Mouse (Mus musculus) spleen, adult 18-20 months (tissue): ENCODE data around the gene Fam160a1.

Experiments
- DNase-seq, 2 experiments: peaks; one replicate each; pipeline ENCODE4 v3.0.0; 2022; ENCODE audit warnings: mixed read lengths in 2 of 2

The Fam160a1 gene

DNA sequence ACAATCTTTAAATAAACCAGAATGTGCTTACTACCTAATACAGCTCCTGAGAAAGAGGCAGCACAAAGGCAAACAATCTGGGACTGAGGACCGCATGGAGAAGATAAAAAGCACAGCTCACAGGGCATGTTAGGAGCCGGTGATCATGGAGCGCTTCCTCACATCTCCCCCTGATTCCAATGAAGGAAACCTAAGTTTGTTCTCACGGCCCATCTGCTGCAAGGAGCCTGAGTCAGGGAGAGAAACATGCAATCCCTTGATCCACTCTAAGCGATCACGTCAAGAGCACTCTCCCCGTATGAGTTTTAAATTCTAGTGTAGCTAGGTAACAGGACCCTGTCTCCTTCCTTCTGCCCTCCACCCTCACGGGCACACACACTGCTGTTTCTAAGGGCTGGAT is 140.0 kb downstream of the Fam160a1 start:
- no peak for DNase-seq

DNA sequence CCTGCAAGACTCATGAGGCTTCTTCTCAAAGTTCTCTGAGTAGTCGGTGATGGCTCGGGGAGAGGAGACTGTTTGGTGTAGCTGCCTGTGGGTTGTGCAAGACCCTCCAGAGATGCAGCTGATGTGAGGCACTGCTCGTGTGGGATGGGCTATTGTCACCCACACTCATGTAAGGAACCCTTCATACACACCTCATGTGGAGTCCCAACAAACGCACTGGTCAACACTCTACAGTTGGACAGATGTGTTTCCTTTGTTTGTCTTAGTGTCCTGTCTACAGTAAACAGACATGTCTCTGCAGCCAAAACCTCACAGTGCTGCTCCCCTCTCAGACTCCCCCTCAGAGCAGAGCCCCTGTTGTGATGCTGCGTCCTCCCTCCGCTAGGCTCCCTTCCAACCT is 147.2 kb downstream of the Fam160a1 start:
- DNase-seq, result no peak

DNA sequence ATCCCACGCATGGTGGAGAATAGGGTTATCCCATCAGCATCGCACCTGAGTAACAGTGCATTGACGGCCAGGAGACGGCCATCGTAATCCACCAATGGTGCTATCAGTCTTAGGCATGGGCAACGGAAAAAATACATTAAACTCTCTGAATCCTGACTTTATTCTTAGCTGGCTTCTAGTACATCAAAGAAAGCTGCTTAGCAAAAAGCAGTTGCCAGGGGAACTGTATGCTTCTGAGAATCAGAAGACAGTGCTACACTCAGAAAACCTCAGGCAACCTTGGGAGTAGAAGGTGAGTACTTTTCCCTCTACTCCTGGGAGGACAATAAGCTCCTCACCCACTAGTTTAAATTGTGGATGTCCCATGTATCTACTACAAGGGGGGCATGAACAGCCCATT is 149.4 kb downstream of the Fam160a1 start:
- DNase-seq, result no peak

- DNase-seq, result no peak
Observed at GRCm38 (mm10) chr3:85666736-85667135, 150.4 kb downstream of the Fam160a1 start.

DNA sequence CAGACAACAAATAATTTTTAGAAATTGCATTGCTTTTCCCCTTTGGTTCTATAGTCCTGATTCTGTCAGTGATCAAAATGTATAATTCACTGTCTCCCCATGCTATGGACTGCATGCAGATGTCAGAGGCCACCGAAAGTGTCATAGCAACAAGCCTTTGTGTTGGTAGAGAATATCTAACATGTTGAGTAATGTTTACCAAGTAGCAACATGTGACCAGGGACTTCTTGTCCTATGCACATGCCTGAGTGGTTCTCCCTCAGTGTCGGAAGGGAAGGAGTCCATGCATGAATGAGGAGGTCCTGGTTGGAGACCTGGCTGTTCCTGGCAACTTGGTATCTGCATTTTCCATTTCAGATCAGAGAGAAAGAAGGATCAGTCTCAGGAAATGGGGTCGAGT is 150.9 kb downstream of the Fam160a1 start:
- no peak for DNase-seq

GRCm38 (mm10) chr3:85664591-85665171 is 152.4 kb downstream of the Fam160a1 start:
- DNase-seq, result no peak

GRCm38 (mm10) chr3:85663826-85664225 is 153.3 kb downstream of the Fam160a1 start:
- DNase-seq, result no peak

- no peak for DNase-seq
Observed at GRCm38 (mm10) chr3:85661926-85662813, 154.9 kb downstream of the Fam160a1 start.

DNA sequence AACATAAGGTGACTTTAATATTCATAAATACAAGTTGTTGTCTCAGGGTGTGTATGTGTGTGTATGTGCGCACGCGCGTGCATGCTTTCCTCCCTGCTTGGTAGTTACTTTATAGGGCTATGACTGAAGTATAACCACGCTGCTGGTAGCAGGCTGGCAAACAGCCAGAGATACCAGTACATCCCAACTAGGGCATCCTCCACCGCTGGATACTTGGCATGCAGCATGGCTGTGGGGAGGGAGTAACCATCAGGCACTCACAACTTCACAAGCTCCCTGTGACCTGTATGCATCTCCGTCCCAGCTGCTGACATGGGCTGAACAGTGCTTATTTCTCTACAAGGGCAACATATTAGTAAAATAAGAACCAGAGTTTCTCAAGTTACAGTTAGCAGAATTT is 157.4 kb downstream of the Fam160a1 start:
- no peak for DNase-seq

DNA sequence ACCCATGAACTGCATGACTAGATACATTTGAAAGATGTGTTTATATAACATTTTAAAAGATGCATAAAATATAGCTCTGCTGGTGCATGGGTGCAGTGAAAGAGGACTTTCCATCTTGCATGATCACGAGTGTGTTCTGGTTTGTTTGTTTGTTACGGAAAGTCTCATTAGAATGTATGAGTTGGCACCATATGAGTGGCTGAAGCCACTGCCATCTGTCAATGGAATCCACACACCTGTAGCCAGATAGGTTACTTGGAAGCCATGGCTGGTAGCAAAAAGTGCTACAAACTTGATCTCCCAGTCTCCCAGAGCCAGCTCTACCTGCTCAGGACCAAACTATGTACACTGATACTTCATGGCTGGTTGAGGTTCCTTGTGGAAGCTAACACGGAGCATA is 161.6 kb downstream of the Fam160a1 start:
- no peak for DNase-seq

DNA sequence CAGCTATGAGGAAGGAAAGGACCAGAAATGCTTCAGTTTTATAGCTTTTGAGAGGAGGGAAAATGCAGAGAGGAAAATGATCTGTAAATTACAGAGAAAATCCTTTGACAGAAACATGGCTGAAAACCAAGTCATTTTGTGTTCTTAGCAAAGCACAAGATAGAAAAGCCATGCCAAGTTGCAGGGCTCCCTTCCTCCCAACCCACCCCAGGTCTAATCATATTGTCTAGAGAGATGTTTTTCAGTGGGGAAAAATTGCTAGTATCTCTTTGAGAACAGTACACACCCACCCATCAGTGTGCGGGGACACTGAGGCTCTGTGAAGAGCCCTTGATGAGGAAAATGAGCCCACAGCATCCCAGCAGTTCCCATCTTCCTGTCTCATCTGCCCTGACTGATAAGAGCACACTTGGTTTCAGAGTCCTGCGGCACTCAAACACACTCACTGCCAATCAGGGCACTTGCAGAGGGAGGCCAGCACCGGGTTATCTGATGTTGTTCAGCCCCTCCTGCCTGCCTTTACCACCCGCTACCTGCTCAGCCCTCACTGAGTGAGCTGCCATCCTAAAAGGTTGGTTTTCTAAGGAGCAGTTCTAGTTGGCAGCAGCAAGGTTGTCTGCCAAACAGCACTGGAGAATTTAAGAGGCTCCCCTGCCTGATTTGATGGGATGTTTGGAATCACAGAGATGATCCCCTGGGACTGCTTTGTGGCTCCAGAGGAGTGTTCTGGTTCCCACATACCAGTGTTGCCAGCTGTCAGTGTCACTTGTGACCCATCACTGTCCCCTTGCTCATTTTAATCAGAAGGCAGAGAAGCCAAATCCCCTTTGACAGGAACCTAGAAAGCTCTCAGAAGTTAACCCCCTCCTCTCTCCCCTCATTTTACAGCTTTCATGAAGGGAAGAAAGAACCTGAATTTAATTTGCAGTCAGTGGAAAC is 164.1 kb downstream of the Fam160a1 start:
- DNase-seq, result no peak

GRCm38 (mm10) chr3:85649176-85649575 is 167.9 kb downstream of the Fam160a1 start:
- no peak for DNase-seq

DNA sequence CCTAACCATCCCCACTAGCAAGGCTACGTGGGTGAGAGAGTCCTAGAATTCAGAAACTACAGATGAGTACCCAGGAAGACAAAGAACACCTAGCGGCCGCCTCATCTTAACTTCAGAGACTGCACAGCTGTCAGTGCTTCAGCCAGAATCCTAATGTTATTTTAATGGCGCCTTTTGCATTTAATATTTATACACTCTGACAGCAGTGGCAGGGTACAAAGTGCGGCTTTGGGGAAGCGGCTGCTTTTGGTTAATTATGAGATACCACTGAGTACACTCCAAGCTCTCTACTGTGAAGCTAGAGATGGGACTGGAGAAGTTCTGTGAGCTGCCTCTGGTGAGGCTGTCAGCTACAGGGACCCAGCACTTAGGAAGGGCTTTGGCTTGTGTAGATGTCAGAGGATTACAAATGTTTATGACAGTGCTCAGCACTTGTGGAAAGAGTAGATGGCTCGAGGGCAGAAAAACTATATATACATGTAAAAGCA is 171.5 kb downstream of the Fam160a1 start:
- no peak for DNase-seq

DNA sequence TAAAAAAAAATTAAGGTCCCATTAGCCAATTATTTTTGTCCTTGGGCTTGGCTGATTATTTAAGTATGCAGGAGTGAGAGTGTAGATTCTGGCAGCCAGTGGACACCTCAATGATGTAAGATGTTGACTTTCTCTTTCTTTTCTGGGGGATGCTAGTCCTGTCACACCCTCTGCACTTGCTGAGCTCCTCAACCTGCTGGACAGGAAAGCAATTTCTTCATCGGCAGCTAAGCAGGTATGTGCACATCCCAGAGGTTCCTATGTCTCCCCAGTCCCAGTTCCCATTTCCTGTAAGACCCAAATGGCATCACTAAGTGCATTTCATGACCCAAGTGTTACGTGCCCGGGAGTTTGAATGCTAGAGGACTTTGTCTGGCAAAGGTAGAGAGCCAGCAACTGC is 172.3 kb downstream of the Fam160a1 start:
- no peak for DNase-seq

- no peak for DNase-seq
Observed at GRCm38 (mm10) chr3:85641751-85642150, 175.3 kb downstream of the Fam160a1 start.

- no peak for DNase-seq
Observed at GRCm38 (mm10) chr3:85636716-85637447, 180.2 kb downstream of the Fam160a1 start.

GRCm38 (mm10) chr3:85635591-85635990 is 181.5 kb downstream of the Fam160a1 start:
- DNase-seq, result no peak

GRCm38 (mm10) chr3:85635126-85635419 is 182.0 kb downstream of the Fam160a1 start:
- no peak for DNase-seq

DNA sequence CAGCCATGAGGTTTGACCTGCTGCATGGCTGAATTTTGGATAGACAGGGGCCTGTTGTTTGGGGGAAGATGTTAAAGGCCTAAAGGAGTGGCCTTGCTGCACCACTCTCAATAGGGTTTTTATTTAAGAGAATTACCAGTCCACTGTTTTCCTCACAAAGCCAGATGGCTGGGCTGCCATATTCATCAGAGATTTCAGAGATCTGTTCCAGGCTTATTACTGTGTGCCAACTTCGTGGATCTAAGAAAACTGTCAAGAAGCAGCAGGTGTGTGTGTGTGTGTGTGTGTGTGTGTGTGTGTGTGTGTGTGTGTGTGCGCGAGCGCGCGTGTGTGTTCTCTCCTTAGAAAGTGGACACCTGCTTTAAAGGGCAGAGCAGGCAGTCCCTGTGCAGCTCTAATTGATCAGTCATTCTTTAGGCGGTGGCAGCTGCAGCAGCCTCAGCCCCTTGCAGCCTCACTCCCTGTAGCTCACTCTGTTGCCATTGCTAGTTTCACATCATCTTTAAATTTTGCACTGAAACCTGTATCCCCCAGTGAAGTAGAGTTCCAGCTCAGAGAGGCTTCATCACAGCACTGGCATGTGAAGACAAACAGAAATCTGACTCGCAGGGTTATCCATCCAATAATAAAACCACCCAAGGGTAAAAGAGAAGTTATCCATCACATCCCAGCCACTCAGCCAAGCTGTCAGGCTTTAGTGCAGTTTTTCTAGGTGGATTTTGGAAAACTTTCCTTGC is 182.5 kb downstream of the Fam160a1 start:
- DNase-seq, result no peak

GRCm38 (mm10) chr3:85633733-85634132 is 183.4 kb downstream of the Fam160a1 start:
- DNase-seq, result no peak

GRCm38 (mm10) chr3:85629895-85630510 is 187.1 kb downstream of the Fam160a1 start:
- no peak for DNase-seq
